Mouse (Mus musculus): ENCODE measurements around the gene Olfr521.
"Not testable (repeated sequence)": the region's sequence is repeated elsewhere in the genome, so short reads cannot be mapped to it uniquely, and the experiment has no call there.

Olfr521 gene

DNA sequence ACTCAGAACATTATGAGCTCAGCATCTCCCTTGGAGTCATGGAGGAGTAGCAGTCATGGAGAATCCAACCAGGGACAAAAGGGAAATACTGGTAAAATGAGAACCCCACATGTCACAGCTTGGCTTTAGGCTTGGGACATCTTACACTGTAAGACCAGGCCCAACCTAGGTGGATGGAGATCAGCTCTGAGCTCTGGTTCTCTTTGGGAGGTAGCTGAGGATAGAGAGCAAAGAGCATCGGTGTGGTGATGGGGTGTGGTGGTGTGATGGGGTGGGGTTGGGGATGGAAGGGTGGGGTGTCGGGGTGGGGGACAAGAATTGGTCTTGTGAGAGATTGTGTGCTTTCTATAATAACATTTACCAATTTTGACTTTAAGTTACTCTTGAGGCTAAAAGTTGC, 47.5 kb downstream of the Olfr521 start:
- DNase-seq: no peak

- no peak for DNase-seq
Measured at GRCm38 (mm10) chr7:99811661-99812060, 48.4 kb downstream of the Olfr521 start.

DNA sequence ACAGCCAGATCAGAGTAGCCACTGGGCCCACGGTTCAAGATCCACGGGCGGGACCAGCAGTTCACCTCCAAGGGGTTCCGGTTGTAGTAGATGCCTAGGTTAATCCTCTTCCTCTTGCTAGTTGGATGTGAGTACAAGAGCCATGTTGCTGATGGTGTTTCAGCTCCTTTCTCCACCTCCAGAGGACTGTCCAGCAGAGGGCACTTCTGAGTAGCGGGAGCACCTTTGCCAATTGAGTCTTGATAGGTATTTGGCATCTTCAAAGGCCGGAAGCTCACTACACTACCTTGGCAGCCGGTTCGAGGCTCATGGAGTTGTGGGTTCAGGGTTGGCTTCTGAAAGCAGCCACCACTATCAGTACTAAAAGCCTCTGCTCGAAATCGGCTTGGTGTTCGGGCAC, 50.1 kb downstream of the Olfr521 start:
- DNase-seq: peak in 1 of 2 experiments; percentile 12

DNA sequence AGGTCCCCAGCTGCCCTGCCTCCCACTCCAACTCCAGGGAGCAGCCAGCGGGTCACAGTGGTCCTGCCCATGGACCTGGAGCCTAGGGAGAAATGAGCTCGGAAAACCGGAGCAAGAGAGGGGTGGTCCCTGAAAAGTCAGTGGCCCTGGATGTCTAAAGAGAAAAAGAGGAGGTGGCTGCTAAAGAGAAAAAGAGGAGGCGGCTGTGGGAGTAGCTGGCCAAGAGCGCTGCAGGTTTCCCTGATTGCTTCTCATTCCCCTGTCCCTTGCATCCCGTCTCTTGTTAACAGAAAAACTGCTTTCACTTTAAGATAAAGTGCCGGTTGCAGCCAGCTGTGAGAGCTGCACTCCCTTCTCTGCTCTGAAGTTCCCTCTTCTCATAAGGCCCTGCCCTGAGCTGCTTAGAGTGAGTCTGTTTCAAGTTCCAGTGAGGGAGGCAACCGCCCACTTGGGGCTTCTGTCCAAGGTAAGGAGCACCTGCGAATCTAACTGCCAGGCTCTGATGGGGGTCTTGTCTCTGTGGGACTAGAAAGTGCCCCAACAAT, 54.9 kb downstream of the Olfr521 start:
- not testable (repeated sequence) for DNase-seq

All from cerebellum, postnatal 36 days (tissue).